Mouse (Mus musculus) lung, embryonic 14.5 days (tissue): ENCODE results near the gene Gm42372. TPM values are rescaled to one million over a fixed set of nuclear protein-coding genes. Genes with fewer than 3 reads are reported as not detected.

Source experiments
- ATAC-seq: fragments of 200-750 bp; cut with Nextera tagmentation; 2 replicates; pipeline ENCODE4 v1.8.0; 2017; ENCODE audit warnings: mild to moderate bottlenecking, moderate TSS enrichment, moderate library complexity; ENCODE audit not compliant: insufficient read depth
- DNase-seq: peaks from one replicate; pipeline ENCODE4 v3.0.0-alpha.2; 2015
- H3K27ac ChIP-seq: fragments of 300-500 bp; sonication (generic); 2 replicates; pipeline ENCODE4 v1.5.1; 2014; ENCODE audit warnings: low read depth, mild to moderate bottlenecking, moderate library complexity
- H3K27me3 ChIP-seq: fragments of 300-500 bp; sonication (generic); 2 replicates; pipeline ENCODE4 v1.6.1; 2014; ENCODE audit warnings: low read length, control low read depth; ENCODE audit not compliant: insufficient read depth
- H3K36me3 ChIP-seq: fragments of 300-500 bp; sonication (generic); 2 replicates; pipeline ENCODE4 v1.6.1; 2014; ENCODE audit warnings: control low read depth; ENCODE audit not compliant: insufficient read depth
- H3K4me1 ChIP-seq: fragments of 300-500 bp; sonication (generic); 2 replicates; pipeline ENCODE4 v1.6.1; 2014; ENCODE audit warnings: antibody characterized with exemption, control low read depth; ENCODE audit not compliant: insufficient read depth
- H3K4me2 ChIP-seq: fragments of 300-500 bp; sonication (generic); 2 replicates; pipeline ENCODE4 v1.6.1; 2014; ENCODE audit warnings: mild to moderate bottlenecking
- H3K4me3 ChIP-seq: fragments of 300-500 bp; sonication (generic); 2 replicates; pipeline ENCODE4 v1.5.1; 2014; ENCODE audit warnings: low read depth, low read length
- H3K9ac ChIP-seq: fragments of 300-500 bp; sonication (generic); 2 replicates; pipeline ENCODE4 v1.6.1; 2014
- H3K9me3 ChIP-seq: fragments of 300-500 bp; sonication (generic); 2 replicates; pipeline ENCODE4 v1.6.1; 2016; ENCODE audit warnings: low read depth, low read length, control low read depth
- CTCF ChIP-seq: IDR thresholded peaks from 2 replicates; pipeline ENCODE4 v1.5.1; 2016; ENCODE audit warnings: antibody characterized with exemption, low read depth
- WGBS: fragments of 180-500 bp; shearing (Covaris S2); extraction: QIAGEN DNeasy Blood & Tissue Kit; methylation state at CpG from one replicate; pipeline ENCODE4 v1.1.7; 2014; 5-methylcytosine and 5-hydroxymethylcytosine counted together
- polyA plus RNA-seq: library from polyadenylated mRNA; unstranded; fragments of >200 nt; fragmentation: Nextera tagmentation; extraction: Ambion mirVana; gene quantifications from 2 replicates; pipeline ENCODE4 v1.2.1, GENCODE M21; 2014

The Gm42372 gene
- polyA plus RNA-seq, 1 experiment from 2014 or later, result 0.09 TPM

- Histone ChIP-seq H3K27me3 (no peaks in the 10 kb centered on the region), H3K27ac (no peak overlapping the region), H3K4me2 (no peak overlapping the region), H3K4me3 (no peak overlapping the region), H3K36me3 (peaks cover 87% of the 10 kb centered on the region), H3K9me3 (no peaks in the 10 kb centered on the region), H3K9ac (no peak overlapping the region), H3K4me1 (no peaks in the 10 kb centered on the region)
- DNase-seq, result peak; percentile 46
- 83% methylated on average over 4 of the region's 4 CpGs for WGBS
- ATAC-seq, result no peak
- peak; percentile 80 for TF ChIP-seq CTCF
These were observed 24.4 kb downstream of the Gm42372 start for GRCm38 (mm10) chr7:17007300-17007699.

GRCm38 (mm10) chr7:17009326-17010009, 26.6 kb downstream of the Gm42372 start:
- no peak overlapping the region for H3K27ac ChIP-seq
- H3K4me3 ChIP-seq, result no peak overlapping the region
- no peak overlapping the region for H3K9ac ChIP-seq
- no peaks in the 10 kb centered on the region for H3K9me3 ChIP-seq
- H3K27me3 ChIP-seq, result no peaks in the 10 kb centered on the region
- ATAC-seq, result no peak
- 85% methylated on average over 16 of the region's 16 CpGs for WGBS
- no peak for TF ChIP-seq CTCF
- peaks cover 100% of the 10 kb centered on the region for H3K36me3 ChIP-seq
- DNase-seq, result no peak
- H3K4me2 ChIP-seq, result no peak overlapping the region
- H3K4me1 ChIP-seq, result no peaks in the 10 kb centered on the region

GRCm38 (mm10) chr7:17010010-17010347, 27.1 kb downstream of the Gm42372 start:
- 87% methylated on average over 5 of the region's 5 CpGs for WGBS
- Histone ChIP-seq H3K9me3 (no peaks in the 10 kb centered on the region), H3K36me3 (peaks cover 100% of the 10 kb centered on the region), H3K27me3 (no peaks in the 10 kb centered on the region), H3K9ac (no peak overlapping the region), H3K4me3 (no peak overlapping the region), H3K27ac (no peak overlapping the region), H3K4me2 (no peak overlapping the region), H3K4me1 (no peaks in the 10 kb centered on the region)
- no peak for DNase-seq
- TF ChIP-seq CTCF, result no peak
- no peak for ATAC-seq

- Histone ChIP-seq H3K9ac (no peak overlapping the region), H3K36me3 (peaks cover 99% of the 10 kb centered on the region), H3K4me2 (no peak overlapping the region), H3K4me3 (no peak overlapping the region), H3K9me3 (no peaks in the 10 kb centered on the region), H3K27me3 (no peaks in the 10 kb centered on the region), H3K4me1 (no peaks in the 10 kb centered on the region), H3K27ac (no peak overlapping the region)
- 92% methylated on average over 7 of the region's 7 CpGs for WGBS
- TF ChIP-seq CTCF, result no peak
- no peak for ATAC-seq
- no peak for DNase-seq
These were observed 29.2 kb downstream of the Gm42372 start for GRCm38 (mm10) chr7:17011909-17012590.

- Histone ChIP-seq H3K9me3 (no peaks in the 10 kb centered on the region), H3K27me3 (no peaks in the 10 kb centered on the region), H3K4me1 (no peaks in the 10 kb centered on the region), H3K4me2 (no peak overlapping the region), H3K27ac (no peak overlapping the region), H3K36me3 (peaks cover 96% of the 10 kb centered on the region), H3K9ac (no peak overlapping the region), H3K4me3 (no peak overlapping the region)
- ATAC-seq (no peak), DNase-seq (no peak)
- 0 out of 2 replicates have a peak, but pooled peaks have one; percentile 17 for TF ChIP-seq CTCF
- 85% methylated on average over 6 of the region's 6 CpGs for WGBS
These were observed 32.5 kb downstream of the Gm42372 start for GRCm38 (mm10) chr7:17015381-17015780.

- no peak overlapping the region for H3K4me3 ChIP-seq
- no peak overlapping the region for H3K4me2 ChIP-seq
- peak overlapping the region; percentile 43; the same call in 1 of the 2 replicates for H3K27ac ChIP-seq
- no peaks in the 10 kb centered on the region for H3K27me3 ChIP-seq
- H3K9me3 ChIP-seq, result no peaks in the 10 kb centered on the region
- H3K4me1 ChIP-seq, result no peaks in the 10 kb centered on the region
- no peak for TF ChIP-seq CTCF
- 72% methylated on average over 1 of the region's 1 CpGs for WGBS
- peak; percentile 78 for ATAC-seq
- peak; percentile 66 for DNase-seq
- H3K9ac ChIP-seq, result no peak overlapping the region
- peaks cover 96% of the 10 kb centered on the region for H3K36me3 ChIP-seq
These were observed 34.1 kb downstream of the Gm42372 start for GRCm38 (mm10) chr7:17017036-17017435.

- H3K4me1 ChIP-seq, result no peaks in the 10 kb centered on the region
- no peak overlapping the region for H3K4me3 ChIP-seq
- H3K27ac ChIP-seq, result no peak overlapping the region
- H3K4me2 ChIP-seq, result no peak overlapping the region
- DNase-seq, result no peak
- H3K27me3 ChIP-seq, result no peaks in the 10 kb centered on the region
- no peaks in the 10 kb centered on the region for H3K9me3 ChIP-seq
- H3K36me3 ChIP-seq, result peaks cover 95% of the 10 kb centered on the region
- ATAC-seq, result no peak
- WGBS, result 79% methylated on average over 2 of the region's 2 CpGs
- no peak overlapping the region for H3K9ac ChIP-seq
- TF ChIP-seq CTCF, result no peak
These were observed 35.0 kb downstream of the Gm42372 start for GRCm38 (mm10) chr7:17017921-17018320.
